14 mouse cellular contexts compared by ENCODE assay signal in the genomic region with DNA sequence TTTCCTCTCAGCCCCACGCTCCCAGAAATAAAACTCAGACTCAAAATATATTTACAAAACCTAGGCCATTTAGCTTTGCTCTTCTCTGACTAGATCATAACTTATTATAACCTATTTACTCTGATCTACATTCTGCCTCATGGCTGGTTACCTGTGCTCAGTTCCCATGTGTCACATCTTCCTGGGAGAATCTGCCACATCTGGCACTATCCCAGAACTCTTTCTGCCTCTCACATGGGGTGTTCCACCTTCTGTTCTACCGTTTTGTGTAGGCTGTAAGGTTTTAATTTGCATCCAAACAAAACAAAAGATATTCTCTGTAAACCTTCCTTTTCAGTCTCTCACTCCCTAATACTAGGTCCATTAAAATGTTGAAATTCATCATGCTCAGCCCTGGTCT.
"Had no signal": no experiment of that assay in that cellular context is flagged by ENCODE, and none has a peak within 500 bp of the region (broad histone marks: within the 10 kb centered on the region; RNA-seq: fewer than 3 reads in every experiment).

No protein-coding gene starts in this region.

- H3K9me3 ChIP-seq: limb, embryonic 12.5 days; midbrain, embryonic 12.5 days; neural tube, embryonic 15.5 days had no signal

- H3K36me3 ChIP-seq: limb, embryonic 12.5 days; midbrain, embryonic 12.5 days; neural tube, embryonic 15.5 days had no signal

- H3K4me1 ChIP-seq: limb, embryonic 12.5 days; neural tube, embryonic 15.5 days had no signal

- H3K4me3 ChIP-seq: limb, embryonic 12.5 days; midbrain, embryonic 12.5 days; myocyte; neural tube, embryonic 15.5 days had no signal

- DNase-seq: kidney, postnatal 36 days; layer of hippocampus, adult 9-11 months; layer of hippocampus, postnatal 36 days; liver; lung, adult 18-20 months; right cerebral cortex, adult 18-20 months; thymus, postnatal 4 days had no signal

- H3K4me2 ChIP-seq: limb, embryonic 12.5 days; midbrain, embryonic 12.5 days; neural tube, embryonic 15.5 days had no signal

- H3K9ac ChIP-seq: limb, embryonic 12.5 days; liver, embryonic 14.5 days; midbrain, embryonic 12.5 days; neural tube, embryonic 15.5 days had no signal

- H3K27me3 ChIP-seq: limb, embryonic 12.5 days; midbrain, embryonic 12.5 days; neural tube, embryonic 15.5 days had no signal

- H3K27ac ChIP-seq: kidney, postnatal 0 days; limb, embryonic 12.5 days; liver, embryonic 14.5 days; midbrain, embryonic 12.5 days; neural tube, embryonic 15.5 days; stomach, postnatal 0 days had no signal
